Mouse (Mus musculus): Measurements from ENCODE around the gene F13b. TPM values are rescaled to one million over a fixed set of nuclear protein-coding genes. Genes with fewer than 3 reads are reported as not detected.

The F13b gene
- not detected in 2 replicates for polyA plus RNA-seq (2012; rRNA removed)
- polyA plus RNA-seq (2014; fragmentation: Nextera tagmentation; extraction: Ambion mirVana): not detected in 2 replicates

DNA sequence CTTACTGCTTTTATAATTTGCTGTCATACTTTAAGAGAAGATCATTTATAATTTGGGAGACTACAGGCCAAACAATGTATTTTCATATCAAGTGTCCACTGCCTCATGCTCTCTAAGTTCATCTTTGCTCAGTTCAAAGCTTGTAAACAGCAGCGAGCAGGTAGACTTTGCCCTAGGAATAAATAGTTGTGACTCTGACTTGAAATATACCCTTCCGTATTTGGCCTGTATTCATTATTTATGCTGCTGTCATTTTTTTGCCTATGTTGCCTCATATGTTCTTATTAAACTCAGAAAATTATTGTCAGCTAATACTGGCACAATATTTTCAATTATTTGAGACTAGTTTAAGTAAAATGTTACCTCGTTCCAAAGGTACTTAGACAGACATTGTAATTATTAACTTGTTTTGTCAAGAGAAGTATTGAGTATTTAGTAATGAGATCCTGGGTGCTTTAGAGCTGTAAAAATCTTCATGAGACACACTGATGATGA, at the start of gene F13b:
Gene F13b (plus strand): TSS at position 445 of the 495 bp plus-strand sequence.
- TF ChIP-seq POLR2A (IDR thresholded peaks at IDR 0.05; ENCODE audit: borderline replicate concordance, extremely low read depth, insufficient read depth, insufficient read length): no peak
- Histone ChIP-seq H3K4me2 (replicated peaks; ENCODE audit: low read depth, low read length, severe bottlenecking) (no peak within 1 kb of the TSS), H3K27me3 (ENCODE audit: control insufficient read depth, insufficient read depth, low read length) (no peaks in the 10 kb centered on the region), H3K36me3 (ENCODE audit: control insufficient read depth, insufficient read depth, low read length) (no peaks in the 10 kb centered on the region), H3K4me1 (ENCODE audit: control insufficient read depth, insufficient read depth, low read length) (no peaks in the 10 kb centered on the region), H3K9me3 (ENCODE audit: control insufficient read depth, low read length) (no peaks in the 10 kb centered on the region), H3K4me3 (replicated peaks; ENCODE audit: low read length) (no peak within 1 kb of the TSS), H3K27ac (replicated peaks; ENCODE audit: low read depth, low read length) (no peak within 1 kb of the TSS), H3K9ac (ENCODE audit: low read depth, low read length, severe bottlenecking) (no peak within 1 kb of the TSS)
- ATAC-seq (ENCODE audit: low FRiP score, low read depth) (no peak), DNase-seq (ENCODE audit: low spot score) (no peak)
- WGBS: 89% methylated on average over 3 of the region's 3 CpGs

GRCm38 (mm10) chr1:139454340-139455225, 46.9 kb upstream of the F13b start, which contains the start of gene Aspm:
TSS of gene Aspm (plus strand) at chr1:139454772.
- Histone ChIP-seq H3K4me2 (replicated peaks; ENCODE audit: low read depth, low read length, severe bottlenecking) (peak within 1 kb of the TSS; percentile 85), H3K9me3 (ENCODE audit: control insufficient read depth, low read length) (no peaks in the 10 kb centered on the region), H3K36me3 (ENCODE audit: control insufficient read depth, insufficient read depth, low read length) (no peaks in the 10 kb centered on the region; the same call in 1 of the 2 replicates), H3K4me1 (ENCODE audit: control insufficient read depth, insufficient read depth, low read length) (peaks cover 13% of the 10 kb centered on the region), H3K4me3 (replicated peaks; ENCODE audit: low read length) (peak within 1 kb of the TSS; percentile 79), H3K9ac (ENCODE audit: low read depth, low read length, severe bottlenecking) (peak within 1 kb of the TSS; percentile 74), H3K27me3 (ENCODE audit: control insufficient read depth, insufficient read depth, low read length) (no peaks in the 10 kb centered on the region), H3K27ac (replicated peaks; ENCODE audit: low read depth, low read length) (peak within 1 kb of the TSS; percentile 65; the same call in 1 of the 2 replicates)
- ATAC-seq (ENCODE audit: low FRiP score, low read depth): peak; percentile 99
- DNase-seq (ENCODE audit: low spot score): peak; percentile 97
- WGBS: under 1% methylated on average over 50 of the region's 65 CpGs
- no peak for TF ChIP-seq POLR2A (IDR thresholded peaks at IDR 0.05; ENCODE audit: borderline replicate concordance, extremely low read depth, insufficient read depth, insufficient read length)

DNA sequence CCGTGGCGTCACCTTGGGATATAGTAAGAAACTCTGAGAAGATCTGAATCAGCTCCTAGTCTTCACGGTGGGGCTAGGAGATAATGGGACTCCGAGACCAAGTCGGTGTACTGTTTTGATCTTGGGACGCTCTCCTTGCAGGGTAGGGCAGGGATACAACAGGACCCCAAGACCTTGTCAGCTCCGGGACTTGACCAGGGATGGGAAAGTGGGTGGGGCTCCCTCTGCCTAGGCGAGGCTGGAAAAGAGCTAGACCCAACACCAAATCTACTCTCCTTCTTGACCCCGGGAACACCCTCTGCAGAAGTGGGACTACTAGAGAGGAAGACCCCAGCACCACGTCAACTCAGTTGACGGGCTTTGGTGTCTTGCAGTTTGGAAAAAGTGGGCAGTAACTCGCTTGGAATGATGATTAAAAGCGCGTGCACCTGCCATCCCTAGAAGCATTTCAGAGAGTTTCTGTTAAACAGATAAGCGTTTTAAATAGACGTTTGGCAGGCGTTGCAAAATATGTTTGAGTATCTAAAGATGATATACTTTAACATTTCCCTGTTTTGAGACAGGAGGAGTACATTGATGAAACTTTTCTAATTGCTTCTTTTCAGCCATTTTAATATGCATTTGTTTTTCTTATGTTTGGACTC, 46.2 kb upstream of the F13b start:
- DNase-seq (ENCODE audit: low spot score) (no peak), ATAC-seq (ENCODE audit: low FRiP score, low read depth) (no peak)
- Histone ChIP-seq H3K9ac (ENCODE audit: low read depth, low read length, severe bottlenecking) (peak overlapping the region; percentile 74), H3K4me2 (replicated peaks; ENCODE audit: low read depth, low read length, severe bottlenecking) (peak overlapping the region; percentile 85), H3K36me3 (ENCODE audit: control insufficient read depth, insufficient read depth, low read length) (no peaks in the 10 kb centered on the region; the same call in 1 of the 2 replicates), H3K4me1 (ENCODE audit: control insufficient read depth, insufficient read depth, low read length) (peaks cover 13% of the 10 kb centered on the region), H3K4me3 (replicated peaks; ENCODE audit: low read length) (peak overlapping the region; percentile 79), H3K27ac (replicated peaks; ENCODE audit: low read depth, low read length) (no peak overlapping the region), H3K9me3 (ENCODE audit: control insufficient read depth, low read length) (no peaks in the 10 kb centered on the region), H3K27me3 (ENCODE audit: control insufficient read depth, insufficient read depth, low read length) (no peaks in the 10 kb centered on the region)
- no peak for TF ChIP-seq POLR2A (IDR thresholded peaks at IDR 0.05; ENCODE audit: borderline replicate concordance, extremely low read depth, insufficient read depth, insufficient read length)
- 3% methylated on average over 17 of the region's 17 CpGs for WGBS

DNA sequence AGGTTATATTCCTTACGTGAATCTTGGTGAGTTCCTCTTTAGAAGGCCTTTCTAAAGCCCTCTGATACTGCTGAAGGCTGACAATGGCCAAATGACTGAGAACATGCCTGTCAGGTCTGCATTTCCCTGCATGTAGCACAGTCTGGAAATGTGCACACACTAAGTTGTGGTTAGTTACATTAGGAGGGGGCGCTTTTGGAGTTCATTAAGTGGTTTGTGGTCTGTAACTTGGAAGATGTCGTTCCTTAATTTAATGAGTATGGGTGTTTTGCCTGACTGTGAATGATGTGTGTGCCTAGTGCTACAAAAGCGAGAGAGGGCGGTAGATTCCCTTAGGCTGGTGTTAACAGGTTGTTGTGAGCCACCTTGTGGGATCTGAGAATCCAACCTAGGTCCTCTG, 40.7 kb upstream of the F13b start:
- no peak for TF ChIP-seq POLR2A (IDR thresholded peaks at IDR 0.05; ENCODE audit: borderline replicate concordance, extremely low read depth, insufficient read depth, insufficient read length)
- H3K36me3 ChIP-seq (ENCODE audit: control insufficient read depth, insufficient read depth, low read length): peaks cover 20% of the 10 kb centered on the region
- H3K9me3 ChIP-seq (ENCODE audit: control insufficient read depth, low read length): no peaks in the 10 kb centered on the region
- no peak overlapping the region for H3K27ac ChIP-seq (replicated peaks; ENCODE audit: low read depth, low read length)
- H3K4me3 ChIP-seq (replicated peaks; ENCODE audit: low read length): no peak overlapping the region
- 82% methylated on average over 5 of the region's 5 CpGs for WGBS
- DNase-seq (ENCODE audit: low spot score) (no peak), ATAC-seq (ENCODE audit: low FRiP score, low read depth) (no peak)
- no peak overlapping the region for H3K4me2 ChIP-seq (replicated peaks; ENCODE audit: low read depth, low read length, severe bottlenecking)
- peaks cover 8% of the 10 kb centered on the region for H3K4me1 ChIP-seq (ENCODE audit: control insufficient read depth, insufficient read depth, low read length)
- H3K9ac ChIP-seq (ENCODE audit: low read depth, low read length, severe bottlenecking): no peak overlapping the region
- no peaks in the 10 kb centered on the region for H3K27me3 ChIP-seq (ENCODE audit: control insufficient read depth, insufficient read depth, low read length)

DNA sequence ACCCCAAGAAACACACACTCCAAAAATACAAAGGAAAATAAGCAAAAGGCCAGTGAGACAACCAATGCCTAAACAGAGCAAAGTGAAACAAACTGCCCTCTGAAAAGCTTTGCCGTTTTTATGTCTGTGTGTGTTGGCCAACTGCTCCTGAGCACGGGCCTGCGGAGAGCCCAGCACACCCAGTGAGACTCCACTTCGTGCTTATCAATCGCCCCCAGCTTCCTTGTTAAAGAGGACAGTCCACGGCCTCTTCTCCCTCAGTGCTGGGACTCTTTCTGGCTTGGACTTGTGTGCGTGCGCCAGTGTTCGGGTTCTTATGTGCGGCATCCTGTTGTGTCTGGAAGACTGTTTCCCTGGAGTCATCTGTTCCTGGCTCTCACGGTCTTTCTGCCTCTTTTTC, 35.6 kb upstream of the F13b start:
- no peaks in the 10 kb centered on the region for H3K27me3 ChIP-seq (ENCODE audit: control insufficient read depth, insufficient read depth, low read length)
- 92% methylated on average over 11 of the region's 11 CpGs for WGBS
- no peak overlapping the region for H3K27ac ChIP-seq (replicated peaks; ENCODE audit: low read depth, low read length)
- no peak for ATAC-seq (ENCODE audit: low FRiP score, low read depth)
- H3K4me2 ChIP-seq (replicated peaks; ENCODE audit: low read depth, low read length, severe bottlenecking): no peak overlapping the region
- H3K9ac ChIP-seq (ENCODE audit: low read depth, low read length, severe bottlenecking): no peak overlapping the region
- no peaks in the 10 kb centered on the region for H3K4me1 ChIP-seq (ENCODE audit: control insufficient read depth, insufficient read depth, low read length)
- DNase-seq (ENCODE audit: low spot score): no peak
- H3K36me3 ChIP-seq (ENCODE audit: control insufficient read depth, insufficient read depth, low read length): peaks cover 54% of the 10 kb centered on the region
- H3K4me3 ChIP-seq (replicated peaks; ENCODE audit: low read length): no peak overlapping the region
- no peaks in the 10 kb centered on the region for H3K9me3 ChIP-seq (ENCODE audit: control insufficient read depth, low read length)
- TF ChIP-seq POLR2A (IDR thresholded peaks at IDR 0.05; ENCODE audit: borderline replicate concordance, extremely low read depth, insufficient read depth, insufficient read length): no peak
